In the genomic region with DNA sequence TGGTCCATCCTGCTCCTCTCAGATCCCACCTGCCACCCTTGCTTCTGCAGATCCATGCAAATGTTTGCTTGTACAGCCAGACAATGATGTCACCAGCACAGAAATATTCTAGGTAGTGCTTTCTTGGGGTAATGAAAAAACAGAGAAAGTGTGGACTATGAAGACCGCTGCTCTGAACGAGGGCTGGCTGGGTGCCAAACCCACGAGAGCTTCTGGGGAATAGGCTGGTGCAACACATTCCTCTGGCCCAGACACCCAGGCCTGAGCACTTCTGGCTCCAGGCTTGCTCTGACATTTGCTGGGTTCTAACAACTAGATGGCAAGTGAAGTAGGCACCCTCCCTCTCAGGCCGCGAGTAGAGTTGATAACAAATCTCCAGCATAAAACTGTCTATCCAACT, we compare ENCODE assay signal across 8 mouse cellular contexts. TPM values are rescaled to one million over a fixed set of nuclear protein-coding genes. Genes with fewer than 3 reads are reported as not detected.
DNase-seq lines count a peak whose midpoint lies in the region; ATAC-seq and TF ChIP-seq lines count a peak whose summit lies in the region.

No protein-coding gene starts in this region.

- no peak for TF ChIP-seq POLR2A in olfactory bulb, adult 2 months (IDR thresholded peaks at IDR 0.05; ENCODE audit: insufficient read depth, low read depth, low read length)

- no peak overlapping the region for H3K4me3 ChIP-seq in left cerebral cortex, adult 2 months
- no peak overlapping the region for H3K4me3 ChIP-seq in embryonic facial prominence, embryonic 12.5 days
- H3K4me3 ChIP-seq in heart, embryonic 15.5 days, result no peak overlapping the region
- H3K4me3 ChIP-seq in olfactory bulb, adult 2 months (ENCODE audit: insufficient read depth, low read depth, low read length), result no peak overlapping the region

- no peaks in the 10 kb centered on the region for H3K9me3 ChIP-seq in embryonic facial prominence, embryonic 12.5 days
- no peaks in the 10 kb centered on the region for H3K9me3 ChIP-seq in heart, embryonic 15.5 days (replicated peaks)

- WGBS in embryonic facial prominence, embryonic 12.5 days, result 47% methylated on average over 5 of the region's 5 CpGs
- WGBS in heart, embryonic 15.5 days, result 9% methylated on average over 5 of the region's 5 CpGs
- WGBS in olfactory bulb, adult 2 months, result 21% methylated on average over 5 of the region's 5 CpGs

- H3K36me3 ChIP-seq in embryonic facial prominence, embryonic 12.5 days, result no peaks in the 10 kb centered on the region
- no peaks in the 10 kb centered on the region for H3K36me3 ChIP-seq in heart, embryonic 15.5 days

- H3K4me1 ChIP-seq in embryonic facial prominence, embryonic 12.5 days, result peaks cover 35% of the 10 kb centered on the region
- peaks cover 64% of the 10 kb centered on the region for H3K4me1 ChIP-seq in heart, embryonic 15.5 days (replicated peaks)
- H3K4me1 ChIP-seq in olfactory bulb, adult 2 months (ENCODE audit: control insufficient read depth, insufficient read depth, low read length), result peaks cover 33% of the 10 kb centered on the region

- no peak overlapping the region for H3K9ac ChIP-seq in embryonic facial prominence, embryonic 12.5 days
- no peak overlapping the region for H3K9ac ChIP-seq in heart, embryonic 15.5 days

- H3K27ac ChIP-seq in left cerebral cortex, adult 2 months, result no peak overlapping the region
- peak overlapping the region; percentile 43; the same call in 1 of the 2 replicates for H3K27ac ChIP-seq in embryonic facial prominence, embryonic 12.5 days
- peak overlapping the region; percentile 72 for H3K27ac ChIP-seq in heart, embryonic 15.5 days
- H3K27ac ChIP-seq in olfactory bulb, adult 2 months (ENCODE audit: insufficient read depth, low read depth, low read length), result peak overlapping the region; percentile 40; the same call in 1 of the 2 replicates

- intact Hi-C loops in left cerebral cortex, adult 2 months (cut with DNase I), result no loop called here
- intact Hi-C loops in left cerebral cortex, postnatal 25 days (cut with DNase I), result no loop called here

- DNase-seq in left cerebral cortex, adult 2 months (ENCODE audit: extremely low spot score in 1 of 2, low spot score in 2 of 2), result peak; percentile 25 to 27
- DNase-seq in left cerebral cortex, adult 11 months (ENCODE audit: low spot score), result no peak
- DNase-seq in adrenal gland, adult (ENCODE audit: inconsistent age in 2 of 2, low spot score in 1 of 2), result peak; percentile 71 to 84
- DNase-seq in left cerebral cortex, postnatal 25 days (ENCODE audit: low spot score in 2 of 2), result peak; percentile 27 to 37
- DNase-seq in thymus, postnatal 25 days, result no peak

- TF ChIP-seq CTCF in left cerebral cortex, adult 2 months (IDR thresholded peaks at IDR 0.05), result no peak
- TF ChIP-seq CTCF in olfactory bulb, adult 2 months (IDR thresholded peaks at IDR 0.05; ENCODE audit: insufficient read depth, low read depth, low read length), result no peak

- ATAC-seq in embryonic facial prominence, embryonic 12.5 days (ENCODE audit: insufficient number of reproducible peaks, insufficient read depth, low FRiP score, low TSS enrichment), result peak; percentile 24; the same call in 1 of the 2 replicates
- peak; percentile 63 for ATAC-seq in heart, embryonic 15.5 days (replicated peaks; ENCODE audit: insufficient number of reproducible peaks, insufficient read depth, low FRiP score, low read depth)

- no peak overlapping the region for H3K4me2 ChIP-seq in embryonic facial prominence, embryonic 12.5 days (replicated peaks)
- peak overlapping the region; percentile 24 for H3K4me2 ChIP-seq in heart, embryonic 15.5 days

- 0 out of 2 replicates have a peak, but pooled peaks cover 5% of the 10 kb centered on the region for H3K27me3 ChIP-seq in embryonic facial prominence, embryonic 12.5 days
- H3K27me3 ChIP-seq in heart, embryonic 15.5 days, result no peaks in the 10 kb centered on the region

RNA-seq across cellular contexts. Expression of a gene that starts 11.6 kb away (rescaled TPM):
- 100 to 1,000 TPM; 107 to 117 TPM for total RNA-seq in left cerebral cortex, adult 2 months (2021)
- 79.8 and 81.1 TPM in 2 replicates for polyA plus RNA-seq in embryonic facial prominence, embryonic 12.5 days (2016; fragmentation: Nextera tagmentation; extraction: Ambion mirVana)
- polyA plus RNA-seq in heart, embryonic 15.5 days (2015; fragmentation: Nextera tagmentation; extraction: Ambion mirVana), result 71.2 and 82.1 TPM in 2 replicates
- 100 to 1,000 TPM; 105 to 121 TPM for total RNA-seq in left cerebral cortex, postnatal 25 days (2021)
- polyA plus RNA-seq in olfactory bulb, adult 2 months (2012; ENCODE audit: insufficient read depth, insufficient read length, low replicate concordance, missing spikeins), result 237 and 284 TPM in 2 replicates

Comparison
In these comparisons a context has a peak if more than half of its experiments do, and no peak if none do; other contexts are left out.
1. DNase-seq: peak in left cerebral cortex, adult 2 months (2 of 2), adrenal gland, adult (2 of 2) and left cerebral cortex, postnatal 25 days (2 of 2); none in left cerebral cortex, adult 11 months (single experiment) and thymus, postnatal 25 days (single experiment).